Mouse (Mus musculus): Measurements from ENCODE around the gene Camk1. TPM values are rescaled to one million over a fixed set of nuclear protein-coding genes. Genes with fewer than 3 reads are reported as not detected.
"Not testable (repeated sequence)": the region's sequence is repeated elsewhere in the genome, so short reads cannot be mapped to it uniquely, and the experiment has no call there.

The Camk1 gene
- polyA plus RNA-seq, 1 experiment from 2014 or later = 109 TPM

GRCm38 (mm10) chr6:113342297-113342696 is 1.5 kb downstream of the Camk1 start:
- H3K4me1 ChIP-seq (ENCODE audit: insufficient read depth) = peaks cover 16% of the 10 kb centered on the region
- WGBS = 12% methylated on average over 5 of the region's 7 CpGs
- no peak for ATAC-seq (ENCODE audit: insufficient read depth)
- no peaks in the 10 kb centered on the region for H3K27me3 ChIP-seq (ENCODE audit: insufficient read depth, low read length)
- H3K36me3 ChIP-seq (ENCODE audit: insufficient read depth) = peaks cover 32% of the 10 kb centered on the region
- no peak for TF ChIP-seq CTCF (IDR thresholded peaks at IDR 0.05; ENCODE audit: low read depth)
- H3K9ac ChIP-seq = peak overlapping the region; percentile 76
- peak overlapping the region; percentile 32; the same call in 1 of the 2 replicates for H3K27ac ChIP-seq (ENCODE audit: low read depth)
- H3K9me3 ChIP-seq (ENCODE audit: low read depth, low read length) = no peaks in the 10 kb centered on the region
- H3K4me2 ChIP-seq = peak overlapping the region; percentile 65
- peak overlapping the region; percentile 59; the same call in 1 of the 2 replicates for H3K4me3 ChIP-seq (ENCODE audit: low read depth, low read length)
- DNase-seq = peak; percentile 59

DNA sequence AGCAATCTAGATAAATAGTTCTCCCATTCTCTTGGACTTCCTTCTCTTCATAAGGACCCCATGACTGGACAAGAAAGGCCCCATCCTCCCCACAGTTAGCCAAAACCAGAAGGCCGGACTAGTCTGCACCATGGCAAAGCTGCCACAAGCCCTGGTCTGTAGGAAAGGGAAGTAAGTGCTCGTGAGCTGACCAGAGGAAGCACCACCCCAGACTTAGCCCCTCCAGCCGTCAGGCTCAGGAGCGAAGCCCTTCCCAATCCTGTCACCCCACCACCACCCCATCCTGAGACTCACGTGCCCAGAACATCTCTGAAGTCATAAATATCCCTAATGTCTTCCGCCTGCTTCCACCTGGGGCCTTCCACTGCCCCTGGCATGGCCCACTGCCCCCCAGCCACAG is 2.2 kb downstream of the Camk1 start:
- Histone ChIP-seq H3K4me3 (ENCODE audit: low read depth, low read length) (no peak overlapping the region), H3K27ac (ENCODE audit: low read depth) (peak overlapping the region; percentile 12; the same call in 1 of the 2 replicates)
- 75% methylated on average over 6 of the region's 6 CpGs for WGBS

DNA sequence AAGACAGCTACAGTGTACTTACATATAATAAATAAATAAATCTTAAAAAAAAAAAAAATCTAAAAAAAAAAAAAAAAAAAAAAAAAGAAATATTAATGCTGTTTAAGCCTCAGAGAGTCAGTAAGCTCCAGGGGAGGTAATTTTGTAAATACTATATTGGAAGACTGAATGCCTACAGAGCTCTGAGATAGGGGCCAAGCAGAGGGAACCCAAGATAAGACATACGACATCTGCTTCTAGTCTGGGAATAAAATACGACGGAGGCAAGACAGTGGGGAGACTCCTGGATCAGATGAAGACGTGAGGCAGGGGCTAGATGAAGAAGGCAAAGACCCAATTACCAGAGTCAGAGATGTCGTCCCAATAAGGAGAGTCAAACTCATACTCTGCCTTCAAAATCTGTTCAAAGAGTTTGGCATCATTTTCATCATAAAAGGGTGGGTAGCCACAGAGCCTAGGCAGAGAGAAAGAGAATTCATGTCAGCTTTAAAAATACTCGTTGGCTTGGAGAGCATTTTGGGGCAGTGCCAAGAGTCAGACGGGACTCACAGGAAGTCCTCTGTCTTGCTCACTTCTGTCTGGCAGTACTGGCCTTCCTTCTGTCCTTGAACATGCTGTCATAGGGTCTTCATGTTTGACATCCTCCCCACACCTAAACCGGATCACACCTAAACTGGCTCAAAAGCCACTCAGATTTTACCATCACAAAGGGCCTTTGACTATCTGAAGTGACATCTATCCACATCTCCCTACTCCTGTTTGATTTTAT is 6.7 kb downstream of the Camk1 start:
- Histone ChIP-seq H3K4me1 (ENCODE audit: insufficient read depth) (peaks cover 16% of the 10 kb centered on the region; the same call in 1 of the 2 replicates), H3K4me3 (ENCODE audit: low read depth, low read length) (no peak overlapping the region), H3K36me3 (ENCODE audit: insufficient read depth) (peaks cover 74% of the 10 kb centered on the region), H3K27ac (ENCODE audit: low read depth) (no peak overlapping the region), H3K4me2 (no peak overlapping the region), H3K9me3 (ENCODE audit: low read depth, low read length) (no peaks in the 10 kb centered on the region), H3K27me3 (ENCODE audit: insufficient read depth, low read length) (no peaks in the 10 kb centered on the region), H3K9ac (no peak overlapping the region)
- no peak for TF ChIP-seq CTCF (IDR thresholded peaks at IDR 0.05; ENCODE audit: low read depth)
- no peak for ATAC-seq (ENCODE audit: insufficient read depth)
- 48% methylated on average over 8 of the region's 8 CpGs for WGBS
- peak; percentile 78 for DNase-seq

More for the DNA sequence above, 2.2 kb downstream of the Camk1 start:
- H3K9me3 ChIP-seq (ENCODE audit: low read depth, low read length) = no peaks in the 10 kb centered on the region
- peaks cover 37% of the 10 kb centered on the region for H3K36me3 ChIP-seq (ENCODE audit: insufficient read depth)
- H3K4me2 ChIP-seq = peak overlapping the region; percentile 65
- no peak for TF ChIP-seq CTCF (IDR thresholded peaks at IDR 0.05; ENCODE audit: low read depth)
- H3K4me1 ChIP-seq (ENCODE audit: insufficient read depth) = peaks cover 20% of the 10 kb centered on the region
- H3K27me3 ChIP-seq (ENCODE audit: insufficient read depth, low read length) = no peaks in the 10 kb centered on the region
- ATAC-seq (ENCODE audit: insufficient read depth) (no peak), DNase-seq (no peak)
- peak overlapping the region; percentile 35; the same call in 1 of the 2 replicates for H3K9ac ChIP-seq

- no peaks in the 10 kb centered on the region for H3K9me3 ChIP-seq (ENCODE audit: low read depth, low read length)
- no peak overlapping the region for H3K4me3 ChIP-seq (ENCODE audit: low read depth, low read length)
- H3K4me2 ChIP-seq = no peak overlapping the region
- H3K27me3 ChIP-seq (ENCODE audit: insufficient read depth, low read length) = no peaks in the 10 kb centered on the region
- no peak overlapping the region; the same call in 1 of the 2 replicates for H3K27ac ChIP-seq (ENCODE audit: low read depth)
- DNase-seq (no peak), ATAC-seq (ENCODE audit: insufficient read depth) (no peak)
- H3K9ac ChIP-seq = no peak overlapping the region
- peaks cover 10% of the 10 kb centered on the region; the same call in 1 of the 2 replicates for H3K4me1 ChIP-seq (ENCODE audit: insufficient read depth)
- no peak for TF ChIP-seq CTCF (IDR thresholded peaks at IDR 0.05; ENCODE audit: low read depth)
- 66% methylated on average over 6 of the region's 6 CpGs for WGBS
- H3K36me3 ChIP-seq (ENCODE audit: insufficient read depth) = peaks cover 69% of the 10 kb centered on the region
Observed at GRCm38 (mm10) chr6:113334216-113334615, 9.6 kb downstream of the Camk1 start.

DNA sequence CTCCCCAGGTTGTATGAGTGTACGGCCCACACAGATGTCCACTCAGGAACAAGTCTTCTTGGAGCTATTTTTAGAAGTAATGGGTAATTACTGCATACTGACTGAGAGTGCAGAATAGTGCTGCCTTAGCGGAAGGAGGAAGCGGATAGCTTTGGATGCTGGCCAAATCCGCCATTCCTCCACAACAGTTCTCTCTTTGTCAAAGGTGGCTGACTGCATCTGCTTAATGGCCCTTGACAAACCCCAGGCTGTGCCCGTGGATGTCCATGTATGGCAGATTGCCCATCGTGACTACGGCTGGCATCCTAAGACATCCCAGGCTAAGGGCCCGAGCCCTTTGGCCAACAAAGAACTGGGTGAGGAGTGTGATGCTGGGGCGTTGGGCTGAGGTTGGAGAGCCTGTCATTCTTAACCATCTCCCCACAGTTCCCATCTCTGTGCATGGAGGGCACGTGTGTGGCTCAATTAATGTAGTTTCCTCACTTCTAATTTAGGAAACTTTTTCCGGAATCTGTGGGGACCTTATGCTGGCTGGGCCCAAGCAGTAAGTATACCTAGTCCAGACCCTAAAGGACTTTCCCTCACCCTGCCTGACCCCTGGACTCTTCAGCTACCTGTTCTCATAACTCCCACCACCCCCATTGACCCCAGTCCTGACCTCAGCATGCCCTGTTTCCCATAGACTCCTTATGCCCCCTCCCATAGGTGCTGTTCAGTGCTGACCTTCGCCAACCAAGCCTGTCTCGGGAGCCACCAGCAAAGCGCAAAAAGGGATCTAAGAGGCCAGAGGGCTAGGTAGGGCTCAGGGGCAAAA is 10.4 kb downstream of the Camk1 start:
- Histone ChIP-seq H3K4me1 (ENCODE audit: insufficient read depth) (peaks cover 10% of the 10 kb centered on the region; the same call in 1 of the 2 replicates), H3K9ac (no peak overlapping the region), H3K4me3 (ENCODE audit: low read depth, low read length) (no peak overlapping the region), H3K9me3 (ENCODE audit: low read depth, low read length) (no peaks in the 10 kb centered on the region), H3K27ac (ENCODE audit: low read depth) (peak overlapping the region; percentile 37), H3K27me3 (ENCODE audit: insufficient read depth, low read length) (no peaks in the 10 kb centered on the region), H3K36me3 (ENCODE audit: insufficient read depth) (peaks cover 63% of the 10 kb centered on the region), H3K4me2 (no peak overlapping the region)
- TF ChIP-seq CTCF (IDR thresholded peaks at IDR 0.05; ENCODE audit: low read depth) = no peak
- DNase-seq (peak; percentile 88), ATAC-seq (ENCODE audit: insufficient read depth) (peak; percentile 63)
- WGBS = 57% methylated on average over 14 of the region's 14 CpGs

DNA sequence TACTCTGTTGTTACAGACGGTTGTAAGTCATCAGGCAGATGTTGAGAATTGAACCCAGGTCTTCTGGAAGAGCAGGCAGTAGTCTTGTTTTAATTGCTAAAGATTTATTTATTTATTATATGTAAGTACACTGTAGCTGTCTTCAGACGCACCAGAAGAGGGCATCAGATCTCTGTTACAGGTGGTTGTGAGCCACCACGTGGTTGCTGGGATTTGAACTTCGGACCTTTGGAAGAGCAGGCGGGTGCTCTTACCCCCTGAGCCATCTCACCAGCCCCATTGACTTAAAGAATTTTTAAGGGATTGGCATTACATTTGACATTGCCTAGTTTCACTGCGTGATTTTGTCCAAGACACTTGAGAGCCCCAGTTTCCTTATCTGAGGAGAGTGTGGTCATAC is 11.1 kb downstream of the Camk1 start:
- H3K4me2 ChIP-seq; H3K9ac ChIP-seq; DNase-seq; ATAC-seq (ENCODE audit: insufficient read depth); H3K9me3 ChIP-seq (ENCODE audit: low read depth, low read length); H3K27me3 ChIP-seq (ENCODE audit: insufficient read depth, low read length); H3K4me3 ChIP-seq (ENCODE audit: low read depth, low read length): not testable (repeated sequence)
- WGBS = 61% methylated on average over 6 of the region's 6 CpGs
- Histone ChIP-seq H3K36me3 (ENCODE audit: insufficient read depth) (peaks cover 62% of the 10 kb centered on the region), H3K4me1 (ENCODE audit: insufficient read depth) (peaks cover 10% of the 10 kb centered on the region; the same call in 1 of the 2 replicates), H3K27ac (ENCODE audit: low read depth) (peak overlapping the region; percentile 37)

DNA sequence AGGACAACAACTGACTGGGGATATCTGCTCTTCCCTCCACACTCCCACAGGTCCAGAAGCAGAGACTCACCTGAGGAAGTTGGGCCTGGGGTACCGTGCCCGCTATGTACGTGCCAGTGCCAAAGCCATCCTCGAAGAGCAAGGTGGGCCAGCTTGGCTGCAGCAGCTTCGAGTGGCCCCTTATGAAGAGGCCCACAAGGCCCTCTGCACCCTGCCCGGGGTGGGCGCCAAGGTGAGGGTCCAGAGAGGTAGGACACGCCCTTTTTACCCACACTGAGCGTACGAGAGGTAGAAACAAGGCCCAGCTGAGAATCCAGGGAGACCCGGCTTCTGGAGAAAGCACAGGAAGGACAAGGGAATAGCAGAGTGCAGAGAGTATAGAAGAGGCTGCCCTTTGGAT is 12.1 kb downstream of the Camk1 start:
- Histone ChIP-seq H3K36me3 (ENCODE audit: insufficient read depth) (peaks cover 54% of the 10 kb centered on the region), H3K9me3 (ENCODE audit: low read depth, low read length) (no peaks in the 10 kb centered on the region), H3K4me1 (ENCODE audit: insufficient read depth) (peaks cover 5% of the 10 kb centered on the region; the same call in 1 of the 2 replicates), H3K9ac (no peak overlapping the region), H3K4me3 (ENCODE audit: low read depth, low read length) (no peak overlapping the region), H3K27me3 (ENCODE audit: insufficient read depth, low read length) (no peaks in the 10 kb centered on the region), H3K27ac (ENCODE audit: low read depth) (no peak overlapping the region), H3K4me2 (no peak overlapping the region)
- DNase-seq = no peak
- ATAC-seq (ENCODE audit: insufficient read depth) = no peak
- no peak for TF ChIP-seq CTCF (IDR thresholded peaks at IDR 0.05; ENCODE audit: low read depth)
- WGBS = 90% methylated on average over 11 of the region's 11 CpGs

Data from lung, embryonic 14.5 days (tissue).